Mouse (Mus musculus): ENCODE results near the gene Gnb1. TPM values are rescaled to one million over a fixed set of nuclear protein-coding genes. Genes with fewer than 3 reads are reported as not detected.

Gnb1 gene
- polyA plus RNA-seq, 1 experiment from 2014 or later: 762 TPM

DNA sequence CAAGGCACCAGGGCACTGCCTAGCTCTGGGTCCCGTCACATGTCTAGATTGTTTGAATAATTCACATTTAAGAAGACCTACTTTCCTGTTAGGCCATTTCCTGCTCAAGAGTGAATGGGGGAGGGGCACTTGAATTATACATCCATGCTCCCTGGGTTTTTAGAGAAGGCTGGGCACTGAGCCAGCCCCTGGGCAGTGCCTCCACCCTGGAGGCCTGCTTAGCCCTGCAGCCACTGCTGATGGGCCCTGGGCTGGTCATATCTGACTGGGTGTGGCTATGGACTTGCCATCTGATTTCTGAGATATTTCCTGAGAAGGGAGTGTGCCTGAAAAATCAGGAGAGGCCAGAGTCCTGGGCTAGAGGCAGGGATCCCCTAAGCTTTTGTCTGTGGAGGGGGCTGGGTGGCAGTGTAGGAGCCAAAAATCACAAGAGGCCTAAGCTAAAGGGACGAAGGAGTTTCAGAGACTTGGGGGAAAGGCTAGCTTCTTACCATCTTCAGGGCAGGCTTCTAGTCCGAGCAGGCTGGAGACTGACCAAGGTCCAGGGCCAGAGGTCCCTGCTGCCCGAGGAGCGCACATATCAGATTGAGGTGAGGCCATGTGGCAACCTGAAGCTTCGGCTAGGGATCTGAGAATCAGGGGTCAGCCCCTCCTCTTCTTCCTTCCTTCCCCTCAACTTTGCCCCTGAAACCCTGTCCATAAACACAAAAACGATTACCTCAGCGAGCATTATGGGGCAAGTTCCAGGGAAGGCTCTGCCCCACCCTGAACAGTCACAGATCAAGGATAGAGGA, 2.7 kb upstream of the Gnb1 start:
- Histone ChIP-seq H3K4me2 (replicated peaks) (no peak overlapping the region), H3K4me3 (no peak overlapping the region), H3K27me3 (replicated peaks) (no peaks in the 10 kb centered on the region), H3K27ac (no peak overlapping the region), H3K4me1 (peaks cover 26% of the 10 kb centered on the region), H3K9ac (no peak overlapping the region), H3K36me3 (no peaks in the 10 kb centered on the region), H3K9me3 (no peaks in the 10 kb centered on the region)
- 74% methylated on average over 8 of the region's 8 CpGs for WGBS
- ATAC-seq (ENCODE audit: low FRiP score, low read depth): no peak

DNA sequence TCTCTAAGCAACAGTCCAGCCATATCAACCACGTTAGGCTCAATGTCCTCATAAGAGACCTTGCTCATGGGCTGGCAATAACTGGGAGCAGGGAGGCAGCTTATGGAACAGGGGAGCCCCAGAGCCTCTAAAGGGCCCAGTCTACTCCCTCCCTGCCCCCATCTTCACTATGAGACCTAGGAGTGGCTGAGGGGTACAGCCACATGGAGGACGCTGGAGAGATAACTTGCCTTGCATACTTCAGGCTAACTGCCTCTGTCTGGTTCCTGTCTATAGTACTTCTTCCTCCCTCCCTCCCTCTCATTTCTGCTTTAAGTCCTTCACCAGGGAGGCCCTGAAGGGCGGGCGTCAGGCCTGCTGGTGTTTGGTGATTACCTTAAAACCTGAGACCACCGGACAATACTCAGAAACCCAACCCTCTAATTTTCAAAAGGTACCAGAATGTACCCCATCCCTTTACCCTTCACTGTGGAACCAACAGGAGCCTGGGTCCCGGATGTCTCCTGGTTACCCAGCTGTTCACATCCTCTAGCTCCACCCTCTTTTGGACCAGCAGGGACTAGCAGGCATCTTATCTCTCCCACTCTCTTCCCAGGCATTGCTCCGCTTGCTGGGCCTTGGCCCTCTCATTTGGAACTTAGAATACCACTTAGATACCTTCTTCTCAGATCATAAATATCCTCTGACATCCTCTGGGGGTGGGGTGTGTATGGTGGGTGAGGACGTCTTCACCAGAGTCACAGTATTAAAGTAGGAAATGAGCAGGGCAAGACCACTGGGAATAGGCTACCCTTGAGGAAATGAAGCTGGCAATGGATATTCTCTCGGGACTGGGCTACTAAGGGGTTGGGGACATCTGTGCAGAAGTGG, 1.8 kb upstream of the Gnb1 start:
- Histone ChIP-seq H3K4me2 (replicated peaks) (no peak overlapping the region), H3K4me3 (no peak overlapping the region), H3K9ac (no peak overlapping the region), H3K27me3 (replicated peaks) (no peaks in the 10 kb centered on the region), H3K27ac (no peak overlapping the region), H3K36me3 (no peaks in the 10 kb centered on the region), H3K4me1 (peaks cover 35% of the 10 kb centered on the region), H3K9me3 (no peaks in the 10 kb centered on the region)
- WGBS: 82% methylated on average over 9 of the region's 9 CpGs
- ATAC-seq (ENCODE audit: low FRiP score, low read depth): no peak

DNA sequence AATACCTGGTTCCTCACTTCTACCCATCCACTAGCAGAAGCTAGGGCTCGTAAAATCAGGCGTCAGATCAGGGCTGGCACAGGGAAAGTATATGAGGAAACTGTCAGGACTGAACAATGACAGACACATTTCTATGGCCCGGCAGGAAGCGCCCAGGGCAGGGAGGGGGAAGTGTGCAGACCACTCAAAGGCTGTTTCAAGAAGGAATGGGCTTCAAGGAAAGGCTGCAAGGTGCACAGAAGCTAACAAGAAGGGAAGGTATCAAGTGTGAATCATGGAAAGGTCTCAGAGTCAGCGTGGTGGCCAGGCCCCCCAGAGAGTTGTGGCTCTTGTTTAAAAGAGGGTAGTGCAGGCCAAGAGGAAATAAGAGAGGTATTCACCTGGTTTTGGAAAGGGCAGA, 705 bp upstream of the Gnb1 start:
- peak; percentile 2; the same call in 1 of the 2 replicates for ATAC-seq (ENCODE audit: low FRiP score, low read depth)
- Histone ChIP-seq H3K36me3 (no peaks in the 10 kb centered on the region), H3K27me3 (replicated peaks) (no peaks in the 10 kb centered on the region), H3K9me3 (no peaks in the 10 kb centered on the region), H3K4me2 (replicated peaks) (peak overlapping the region; percentile 77), H3K4me3 (peak overlapping the region; percentile 100), H3K9ac (peak overlapping the region; percentile 100), H3K4me1 (peaks cover 42% of the 10 kb centered on the region), H3K27ac (peak overlapping the region; percentile 85; the same call in 1 of the 2 replicates)
- 21% methylated on average over 5 of the region's 5 CpGs for WGBS

DNA sequence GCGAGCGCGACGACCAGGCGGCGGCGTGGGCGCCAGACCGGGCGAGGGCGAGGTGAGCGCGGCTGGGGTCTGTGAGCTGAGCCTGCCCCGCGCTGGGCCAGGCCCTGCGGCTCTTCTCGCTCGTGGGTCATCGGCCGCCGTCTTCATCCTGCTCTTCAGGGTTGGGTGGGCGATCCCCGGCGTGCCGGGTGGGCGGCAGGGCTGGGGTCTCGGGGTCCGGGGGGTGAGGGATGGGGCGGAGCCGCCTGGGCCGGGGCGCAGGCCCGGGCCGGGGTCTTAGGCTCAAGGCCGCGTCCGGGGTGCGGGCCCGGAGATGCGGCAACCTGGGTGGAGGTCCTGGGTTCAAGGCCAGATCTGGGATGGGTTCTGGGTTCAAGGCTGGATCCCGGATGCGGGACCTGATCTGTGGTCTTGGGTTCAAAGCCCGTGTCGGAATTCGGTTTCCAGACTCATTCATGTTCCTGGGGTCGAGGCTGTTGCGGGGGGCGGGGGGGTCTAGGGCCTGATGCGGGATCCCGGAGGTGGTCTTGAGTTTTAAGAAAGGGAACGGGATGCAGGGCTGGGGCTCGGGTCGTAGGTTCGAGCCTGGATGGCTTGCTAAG, 469 bp downstream of the Gnb1 start:
- peak overlapping the region; percentile 77 for H3K4me2 ChIP-seq (replicated peaks)
- H3K9me3 ChIP-seq: no peaks in the 10 kb centered on the region
- under 1% methylated on average over 52 of the region's 54 CpGs for WGBS
- H3K9ac ChIP-seq: peak overlapping the region; percentile 100
- peak; percentile 56 for ATAC-seq (ENCODE audit: low FRiP score, low read depth)
- H3K4me1 ChIP-seq: peaks cover 42% of the 10 kb centered on the region
- no peaks in the 10 kb centered on the region for H3K36me3 ChIP-seq
- no peaks in the 10 kb centered on the region for H3K27me3 ChIP-seq (replicated peaks)
- H3K27ac ChIP-seq: peak overlapping the region; percentile 85
- H3K4me3 ChIP-seq: peak overlapping the region; percentile 100

DNA sequence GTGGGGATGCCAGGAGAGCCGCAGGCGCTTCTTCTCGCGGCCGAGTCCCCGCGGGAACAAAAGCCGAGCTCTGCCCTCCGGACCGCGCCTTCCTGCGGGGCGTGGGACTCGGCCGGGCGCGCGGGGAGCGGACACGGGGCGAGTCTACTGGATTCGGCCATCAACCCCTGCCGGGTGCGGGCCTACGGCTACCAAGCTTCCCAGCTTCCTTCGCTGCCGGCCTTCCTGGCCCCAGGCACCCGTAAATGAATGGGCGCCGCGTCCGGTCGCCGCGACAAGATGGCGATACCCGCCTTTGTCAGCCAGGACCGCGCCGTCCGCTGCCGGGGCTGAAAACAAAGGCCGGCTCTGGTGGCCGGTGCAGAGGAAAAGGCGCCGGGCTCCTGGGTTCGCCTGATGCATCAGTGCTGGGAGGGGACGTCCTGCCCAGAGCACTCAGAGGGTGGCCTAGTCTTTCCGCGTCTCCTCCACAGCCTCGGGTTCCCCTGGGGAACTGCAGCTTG, 1.0 kb downstream of the Gnb1 start:
- WGBS: under 1% methylated on average over 51 of the region's 51 CpGs
- H3K9me3 ChIP-seq: no peaks in the 10 kb centered on the region

DNA sequence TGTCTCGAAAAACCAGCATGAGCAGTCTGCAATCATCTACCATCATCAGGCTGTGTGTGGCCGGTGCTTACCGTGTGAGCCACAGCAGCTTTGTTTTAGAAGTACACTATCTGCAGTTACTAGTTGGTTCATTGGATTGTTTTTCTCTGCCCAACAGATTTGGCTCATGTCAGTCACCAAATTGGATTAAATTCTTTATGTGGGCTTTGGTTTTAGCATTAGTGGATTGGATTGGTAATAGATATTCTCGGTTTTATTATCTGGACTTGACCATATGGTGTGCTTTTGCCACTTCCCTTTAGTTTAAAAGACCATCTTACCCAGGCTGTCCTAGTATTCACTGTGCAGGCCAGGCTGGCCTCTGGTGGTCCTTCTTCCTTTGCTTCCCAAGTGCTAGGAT, 3.7 kb downstream of the Gnb1 start:
- Histone ChIP-seq H3K4me1 (peaks cover 28% of the 10 kb centered on the region), H3K4me3 (no peak overlapping the region), H3K27ac (no peak overlapping the region), H3K4me2 (replicated peaks) (peak overlapping the region; percentile 77), H3K9ac (0 out of 2 replicates have a peak overlapping the region, but pooled peaks have one; percentile 17), H3K36me3 (no peaks in the 10 kb centered on the region), H3K9me3 (no peaks in the 10 kb centered on the region), H3K27me3 (replicated peaks) (no peaks in the 10 kb centered on the region)
- 81% methylated on average over 4 of the region's 4 CpGs for WGBS
- ATAC-seq (ENCODE audit: low FRiP score, low read depth): no peak

More for the DNA sequence above, 1.0 kb downstream of the Gnb1 start:
- H3K36me3 ChIP-seq: no peaks in the 10 kb centered on the region
- peaks cover 42% of the 10 kb centered on the region for H3K4me1 ChIP-seq
- peak; percentile 34; the same call in 1 of the 2 replicates for ATAC-seq (ENCODE audit: low FRiP score, low read depth)
- H3K4me3 ChIP-seq: peak overlapping the region; percentile 100
- H3K9ac ChIP-seq: peak overlapping the region; percentile 100
- H3K4me2 ChIP-seq (replicated peaks): peak overlapping the region; percentile 77
- H3K27ac ChIP-seq: peak overlapping the region; percentile 85
- no peaks in the 10 kb centered on the region for H3K27me3 ChIP-seq (replicated peaks)

DNA sequence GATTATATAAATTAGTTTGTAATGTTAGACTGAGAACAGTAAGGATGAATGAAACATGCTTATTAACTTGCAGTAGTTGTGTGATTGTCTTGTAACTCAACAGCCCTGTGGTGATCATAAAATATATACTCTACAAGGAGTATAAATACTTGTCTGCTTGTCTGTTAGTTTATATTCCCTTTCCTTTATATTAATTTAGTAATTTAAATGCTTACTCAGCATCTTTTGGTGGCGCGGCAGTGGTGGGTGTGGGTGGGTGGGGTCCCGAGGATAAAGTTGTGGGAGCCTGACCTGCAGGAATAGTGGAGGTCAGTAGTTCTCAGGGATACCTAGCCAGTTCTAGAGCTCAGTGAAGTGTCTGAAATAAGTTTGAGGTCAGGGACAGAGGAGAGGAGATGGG, 6.8 kb downstream of the Gnb1 start:
- 88% methylated on average over 3 of the region's 3 CpGs for WGBS
- Histone ChIP-seq H3K4me3 (no peak overlapping the region), H3K36me3 (peaks cover 5% of the 10 kb centered on the region; the same call in 1 of the 2 replicates), H3K4me1 (peaks cover 20% of the 10 kb centered on the region), H3K9me3 (no peaks in the 10 kb centered on the region), H3K27ac (no peak overlapping the region), H3K9ac (no peak overlapping the region), H3K4me2 (replicated peaks) (no peak overlapping the region), H3K27me3 (replicated peaks) (no peaks in the 10 kb centered on the region)
- no peak for ATAC-seq (ENCODE audit: low FRiP score, low read depth)

DNA sequence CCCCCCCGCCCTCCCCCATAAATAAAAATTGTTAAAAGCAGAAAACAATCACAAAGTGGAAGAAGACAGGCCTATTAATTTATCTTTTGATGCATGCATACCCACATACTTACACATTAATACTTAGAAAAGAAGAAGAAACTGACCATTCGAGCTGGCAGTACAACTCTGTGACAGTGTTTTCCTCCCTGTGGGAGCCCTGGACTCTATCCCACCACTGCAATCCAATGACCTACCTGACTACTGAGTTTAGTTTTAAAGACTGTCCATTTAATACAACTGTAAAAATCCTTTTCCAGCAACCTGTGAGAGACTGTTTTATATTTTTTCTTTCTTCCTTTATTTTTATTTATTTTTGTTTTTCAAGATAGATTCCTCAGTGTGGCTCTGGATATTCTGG, 10.0 kb downstream of the Gnb1 start:
- no peak overlapping the region for H3K4me2 ChIP-seq (replicated peaks)
- 68% methylated on average over 2 of the region's 2 CpGs for WGBS
- peaks cover 8% of the 10 kb centered on the region; the same call in 1 of the 2 replicates for H3K4me1 ChIP-seq
- no peak overlapping the region for H3K9ac ChIP-seq
- ATAC-seq (ENCODE audit: low FRiP score, low read depth): no peak
- H3K9me3 ChIP-seq: no peaks in the 10 kb centered on the region
- peaks cover 5% of the 10 kb centered on the region; the same call in 1 of the 2 replicates for H3K36me3 ChIP-seq
- H3K27me3 ChIP-seq (replicated peaks): no peaks in the 10 kb centered on the region
- H3K27ac ChIP-seq: no peak overlapping the region
- no peak overlapping the region for H3K4me3 ChIP-seq

DNA sequence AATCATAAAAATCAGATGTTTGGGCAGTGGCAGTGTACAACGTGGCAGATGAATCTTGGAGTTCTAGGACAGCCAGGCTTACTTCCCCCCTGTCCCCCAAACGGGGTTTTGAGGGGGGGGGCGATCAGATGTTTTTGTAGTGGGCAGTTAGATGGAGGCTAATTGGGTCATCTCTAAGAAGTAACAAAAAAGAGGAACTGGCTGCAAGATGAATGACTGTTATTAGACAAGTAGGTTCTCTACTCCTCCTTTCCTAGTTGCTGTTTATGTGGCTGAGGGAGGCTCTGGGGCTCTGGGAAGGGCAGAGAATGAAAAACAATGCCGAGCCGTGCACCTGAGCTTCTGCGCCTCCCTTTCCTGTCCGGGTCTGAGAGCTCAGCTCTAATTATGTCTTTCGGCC, 13.9 kb downstream of the Gnb1 start:
- no peak overlapping the region for H3K27ac ChIP-seq
- no peak overlapping the region for H3K9ac ChIP-seq
- no peak overlapping the region for H3K4me2 ChIP-seq (replicated peaks)
- peaks cover 5% of the 10 kb centered on the region; the same call in 1 of the 2 replicates for H3K36me3 ChIP-seq
- H3K27me3 ChIP-seq (replicated peaks): no peaks in the 10 kb centered on the region
- no peaks in the 10 kb centered on the region for H3K9me3 ChIP-seq
- no peak overlapping the region for H3K4me3 ChIP-seq
- 62% methylated on average over 8 of the region's 8 CpGs for WGBS
- ATAC-seq (ENCODE audit: low FRiP score, low read depth): no peak
- peaks cover 8% of the 10 kb centered on the region; the same call in 1 of the 2 replicates for H3K4me1 ChIP-seq

DNA sequence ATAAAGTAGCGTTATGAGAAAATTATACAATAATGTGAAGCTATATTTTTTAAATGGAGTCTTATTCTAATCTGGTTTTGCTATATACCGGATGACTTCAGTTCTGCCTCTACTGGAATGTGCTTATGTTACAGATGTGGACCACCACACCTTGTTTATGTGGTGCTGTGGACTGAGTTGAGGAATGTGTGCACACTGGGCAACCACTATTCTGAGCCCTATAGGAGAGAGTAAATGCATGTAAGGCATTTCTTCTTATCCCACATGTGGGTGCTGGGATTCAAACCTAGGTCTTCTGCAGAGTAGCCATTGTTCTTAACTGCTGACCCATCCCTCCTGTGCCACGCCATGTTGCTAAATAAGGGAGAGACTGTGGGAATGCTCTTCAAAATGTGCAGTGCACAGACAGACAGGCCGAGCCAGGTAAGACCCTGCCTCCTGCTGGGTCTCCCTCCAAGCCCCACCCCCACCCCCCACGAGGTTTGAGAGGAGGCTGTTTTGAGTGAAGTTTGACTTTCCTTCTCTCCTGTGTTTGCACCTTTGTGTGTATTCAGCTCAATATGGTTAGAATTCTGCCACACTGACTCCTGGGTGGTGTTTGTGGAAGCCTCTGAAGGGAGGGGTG, 14.6 kb downstream of the Gnb1 start:
- no peak overlapping the region for H3K4me2 ChIP-seq (replicated peaks)
- no peaks in the 10 kb centered on the region for H3K27me3 ChIP-seq (replicated peaks)
- H3K27ac ChIP-seq: no peak overlapping the region
- H3K9me3 ChIP-seq: no peaks in the 10 kb centered on the region
- H3K4me1 ChIP-seq: peaks cover 8% of the 10 kb centered on the region; the same call in 1 of the 2 replicates
- 85% methylated on average over 5 of the region's 5 CpGs for WGBS
- H3K4me3 ChIP-seq: no peak overlapping the region
- ATAC-seq (ENCODE audit: low FRiP score, low read depth): no peak
- no peak overlapping the region for H3K9ac ChIP-seq
- H3K36me3 ChIP-seq: peaks cover 5% of the 10 kb centered on the region; the same call in 1 of the 2 replicates

DNA sequence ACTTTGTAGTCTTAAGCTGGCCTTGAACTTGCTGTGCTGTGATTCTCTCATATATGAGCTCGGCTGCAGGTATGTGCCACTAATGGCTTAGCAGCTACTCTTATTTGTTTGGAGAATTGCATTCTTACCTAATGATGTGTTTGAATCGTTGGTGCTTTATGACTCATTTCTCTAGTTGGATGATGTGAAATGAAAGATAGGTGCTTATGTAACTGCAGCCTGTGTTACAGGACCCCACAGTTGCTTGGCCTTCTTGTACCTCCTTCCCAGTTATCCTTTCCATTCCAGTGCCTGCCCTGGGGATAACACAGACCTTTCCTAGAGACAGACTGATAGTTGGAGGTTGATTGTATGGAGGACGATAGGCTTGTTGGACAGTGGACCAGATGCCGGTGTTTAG, 17.5 kb downstream of the Gnb1 start:
- H3K9me3 ChIP-seq: no peaks in the 10 kb centered on the region
- no peaks in the 10 kb centered on the region for H3K27me3 ChIP-seq (replicated peaks)
- no peak overlapping the region for H3K27ac ChIP-seq
- no peak overlapping the region for H3K9ac ChIP-seq
- ATAC-seq (ENCODE audit: low FRiP score, low read depth): no peak
- 94% methylated on average over 4 of the region's 4 CpGs for WGBS
- H3K36me3 ChIP-seq: no peaks in the 10 kb centered on the region
- H3K4me2 ChIP-seq (replicated peaks): no peak overlapping the region
- peaks cover 8% of the 10 kb centered on the region; the same call in 1 of the 2 replicates for H3K4me1 ChIP-seq
- no peak overlapping the region for H3K4me3 ChIP-seq

All from neural tube, embryonic 12.5 days (tissue).